Mouse (Mus musculus) olfactory bulb, adult 2 months (tissue): ENCODE measurements around the gene Camta1. TPM values are rescaled to one million over a fixed set of nuclear protein-coding genes. Genes with fewer than 3 reads are reported as not detected.

Source experiments
- H3K27ac ChIP-seq: fragments of 200-500 bp; 2 replicates; pipeline ENCODE4 v1.5.1; 2012; ENCODE audit warnings: low read depth, low read length; ENCODE audit not compliant: insufficient read depth
- H3K4me1 ChIP-seq: fragments of 200-500 bp; 2 replicates; pipeline ENCODE4 v1.6.1; 2012; ENCODE audit warnings: low read length; ENCODE audit not compliant: control insufficient read depth, insufficient read depth
- H3K4me3 ChIP-seq: fragments of 200-500 bp; 2 replicates; pipeline ENCODE4 v1.5.1; 2012; ENCODE audit warnings: mild to moderate bottlenecking, low read depth, low read length, moderate library complexity; ENCODE audit not compliant: insufficient read depth
- CTCF ChIP-seq: fragments of 200-500 bp; IDR thresholded peaks from 2 replicates; pipeline ENCODE4 v1.5.1; 2012; ENCODE audit warnings: low read depth, mild to moderate bottlenecking, low read length, moderate library complexity; ENCODE audit not compliant: insufficient read depth
- POLR2A ChIP-seq: fragments of 200-500 bp; IDR thresholded peaks from 2 replicates; pipeline ENCODE4 v1.6.1; 2012; ENCODE audit warnings: mild to moderate bottlenecking, low read depth, low read length, moderate library complexity; ENCODE audit not compliant: insufficient read depth
- WGBS: fragments of 180-500 bp; shearing (Covaris S2); methylation state at CpG from one replicate; pipeline ENCODE4 v1.1.7; 2018; 5-methylcytosine and 5-hydroxymethylcytosine counted together
- polyA plus RNA-seq: library from polyadenylated mRNA; stranded (reverse); fragments of >200 nt; gene quantifications from 2 replicates; pipeline ENCODE4 v1.2.4, GENCODE M21; 2012; ENCODE audit warnings: low replicate concordance; ENCODE audit not compliant: missing spikeins, insufficient read depth, insufficient read length

Gene Camta1
- polyA plus RNA-seq, 1 experiment, result 363 TPM

DNA sequence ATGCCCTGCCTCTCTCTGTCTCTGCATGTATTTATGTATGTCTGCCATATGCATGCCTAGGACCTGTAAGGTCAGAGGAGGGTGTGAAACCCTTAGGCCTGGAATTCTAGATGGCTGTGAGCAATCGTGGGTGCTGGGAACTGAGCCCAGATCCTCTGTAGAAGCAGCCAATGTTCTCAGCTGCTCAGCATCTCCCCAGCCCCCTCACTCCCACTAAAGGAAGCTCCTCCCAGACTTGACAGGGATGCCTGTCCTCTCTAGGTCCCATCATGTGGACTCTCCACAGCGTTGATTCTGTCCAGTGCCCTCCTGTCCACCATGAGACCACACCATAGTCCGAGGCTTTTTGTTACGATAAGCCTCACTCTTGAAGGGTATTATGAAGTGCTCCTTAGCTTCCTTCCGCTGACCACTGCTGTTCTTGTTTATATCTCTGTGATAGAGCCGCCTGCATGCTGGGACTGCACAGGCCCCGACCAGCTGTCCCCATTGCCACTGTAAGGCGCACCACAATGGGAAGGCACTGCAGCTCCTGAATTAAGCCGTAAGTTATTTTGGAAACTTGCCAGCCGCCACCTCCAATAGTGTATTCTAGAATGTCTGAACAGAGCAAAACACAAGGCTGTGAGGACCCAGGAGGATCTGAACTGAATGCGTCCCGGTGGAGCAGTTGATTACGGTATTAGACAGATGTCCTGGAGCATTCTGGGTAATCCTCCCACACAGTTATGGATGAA, 905.1 kb downstream of the Camta1 start:
- H3K4me1 ChIP-seq, result peaks cover 4% of the 10 kb centered on the region
- H3K27ac ChIP-seq, result no peak overlapping the region
- 42% methylated on average over 13 of the region's 13 CpGs for whole genome bisulfite sequencing
- no peak for TF ChIP-seq CTCF
- no peak for TF ChIP-seq POLR2A
- H3K4me3 ChIP-seq, result no peak overlapping the region

DNA sequence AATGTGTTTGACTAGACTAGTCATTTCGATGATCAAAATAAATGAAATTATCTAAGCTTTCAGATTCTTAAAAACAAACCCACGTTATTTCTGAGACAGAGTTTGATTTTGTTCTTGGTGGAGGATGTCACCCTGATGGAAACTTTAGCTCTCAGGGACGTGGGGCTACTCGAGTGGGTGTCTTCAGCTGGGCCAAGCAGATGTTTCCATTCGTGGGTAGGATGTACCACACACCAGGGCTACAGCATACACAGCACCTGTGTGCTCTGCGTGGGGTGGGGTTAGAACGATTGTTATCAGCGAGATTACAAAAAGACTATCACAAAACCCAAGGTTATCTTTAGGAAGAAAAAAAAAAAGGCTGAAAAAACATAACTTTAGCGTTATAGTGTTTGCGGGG, 910.7 kb downstream of the Camta1 start:
- Histone ChIP-seq H3K27ac (no peak overlapping the region), H3K4me1 (no peaks in the 10 kb centered on the region), H3K4me3 (no peak overlapping the region)
- 80% methylated on average over 10 of the region's 10 CpGs for WGBS
- TF ChIP-seq POLR2A (no peak), CTCF (no peak)

DNA sequence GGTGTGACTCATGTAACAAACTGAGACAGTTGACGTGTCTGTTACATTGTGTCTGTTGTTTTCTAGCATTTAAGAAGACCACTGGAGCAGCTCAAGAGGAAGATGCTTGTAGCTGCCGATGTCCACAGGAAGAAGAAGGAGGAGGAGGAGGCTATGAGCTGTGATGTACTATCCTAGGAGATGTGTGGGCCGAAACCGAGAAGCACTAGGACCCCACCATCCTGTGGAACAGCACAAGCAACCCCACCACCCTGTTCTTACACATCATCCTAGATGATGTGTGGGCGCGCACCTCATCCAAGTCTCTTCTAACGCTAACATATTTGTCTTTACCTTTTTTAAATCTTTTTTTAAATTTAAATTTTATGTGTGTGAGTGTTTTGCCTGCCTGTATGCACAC, 917.0 kb downstream of the Camta1 start:
- 92% methylated on average over 7 of the region's 7 CpGs for WGBS
- TF ChIP-seq CTCF (no peak), POLR2A (no peak)
- Histone ChIP-seq H3K27ac (no peak overlapping the region), H3K4me3 (no peak overlapping the region), H3K4me1 (peaks cover 3% of the 10 kb centered on the region; the same call in 1 of the 2 replicates)

DNA sequence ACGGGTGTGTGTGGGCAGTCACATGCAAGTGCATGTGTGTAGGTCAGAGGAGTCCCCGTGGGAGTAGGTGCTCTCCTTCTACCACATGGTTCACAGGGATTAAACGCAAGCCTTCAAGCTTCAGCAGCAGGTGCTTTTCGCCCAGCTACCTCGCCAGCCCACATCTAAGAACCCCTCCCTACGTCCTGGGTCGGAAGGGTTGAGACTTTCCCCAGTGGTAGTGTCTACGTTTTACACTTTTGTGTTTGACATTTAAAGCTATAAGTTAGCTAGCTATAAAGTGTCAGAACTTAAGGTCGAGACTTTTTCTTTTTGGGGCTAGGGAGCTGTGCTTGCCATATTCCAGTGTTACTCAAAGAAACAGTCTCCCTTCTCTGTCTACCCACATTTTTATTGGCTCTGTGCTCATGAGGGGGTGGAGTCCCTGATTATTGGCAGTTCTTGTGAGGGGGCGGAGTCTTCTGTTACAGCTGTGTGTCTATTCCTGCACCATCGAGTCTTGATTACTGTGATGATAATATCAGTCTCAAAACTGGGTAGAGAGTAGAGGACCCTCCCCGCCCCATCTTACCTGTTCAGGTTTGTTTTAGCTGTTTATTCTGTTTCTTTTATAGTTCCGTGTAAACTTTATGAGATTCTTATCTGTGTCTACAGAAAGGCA, 921.6 kb downstream of the Camta1 start:
- Histone ChIP-seq H3K27ac (no peak overlapping the region), H3K4me1 (peaks cover 17% of the 10 kb centered on the region), H3K4me3 (no peak overlapping the region)
- no peak for TF ChIP-seq POLR2A
- no peak for TF ChIP-seq CTCF
- WGBS, result 58% methylated on average over 13 of the region's 13 CpGs

DNA sequence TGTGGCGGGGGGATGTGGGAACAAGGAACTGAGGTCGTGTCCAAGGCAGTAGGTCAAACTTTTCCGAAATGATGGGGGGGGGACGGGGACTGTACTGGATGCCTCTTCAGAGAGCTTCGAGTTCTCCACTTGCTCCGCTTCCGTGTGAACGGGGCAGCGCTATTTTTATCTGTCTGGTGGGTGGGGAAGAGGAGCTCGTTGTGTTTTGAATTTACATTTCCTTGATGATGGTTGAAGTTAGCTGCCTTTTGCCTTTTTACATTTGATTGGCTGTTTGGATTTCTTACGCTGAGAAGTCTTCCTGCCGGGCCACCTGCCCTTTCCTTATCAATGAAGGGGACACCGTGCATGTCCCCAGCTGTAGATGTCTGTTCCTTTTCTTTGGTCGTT, 923.6 kb downstream of the Camta1 start:
- 37% methylated on average over 14 of the region's 14 CpGs for WGBS
- no peak overlapping the region for H3K27ac ChIP-seq
- H3K4me3 ChIP-seq, result no peak overlapping the region
- peaks cover 17% of the 10 kb centered on the region for H3K4me1 ChIP-seq
- TF ChIP-seq CTCF, result no peak
- no peak for TF ChIP-seq POLR2A

DNA sequence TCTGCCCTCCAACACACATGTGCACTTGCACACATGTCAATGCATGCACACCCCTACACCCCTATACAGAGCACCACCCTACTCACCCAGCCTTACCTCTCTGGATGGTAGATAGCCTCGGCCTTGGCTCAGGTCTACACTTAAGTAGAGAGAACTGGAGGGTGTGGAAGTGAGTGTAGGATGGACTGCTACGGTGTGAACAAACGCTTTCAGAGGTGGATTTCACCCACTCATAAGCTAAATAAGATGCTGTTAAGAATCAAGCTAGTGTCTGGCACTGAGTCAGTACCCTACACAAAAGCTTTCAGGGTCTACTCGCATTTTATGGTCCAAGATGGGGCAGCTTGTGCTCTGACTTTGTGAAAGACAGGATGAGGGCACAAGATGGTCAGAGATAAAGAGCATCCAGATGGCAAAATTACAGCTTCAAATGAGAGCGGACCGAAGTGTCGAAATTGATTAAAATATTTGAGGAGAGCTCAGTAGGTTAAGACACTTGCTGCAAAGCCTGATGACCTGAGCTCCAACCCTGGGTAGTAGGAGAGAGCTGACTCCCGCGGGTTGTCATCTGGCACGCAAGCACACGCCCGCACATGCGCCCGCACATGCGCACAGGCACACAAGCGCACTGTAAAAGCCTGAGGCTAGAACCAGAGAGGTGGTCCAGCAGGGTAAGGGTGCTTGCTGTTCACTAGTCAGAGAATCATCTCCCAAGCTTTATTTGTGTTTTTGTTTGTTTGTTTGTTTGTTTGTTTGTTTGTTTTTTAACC, 924.2 kb downstream of the Camta1 start:
- H3K4me3 ChIP-seq, result no peak overlapping the region
- 68% methylated on average over 16 of the region's 16 CpGs for WGBS
- TF ChIP-seq CTCF (no peak), POLR2A (no peak)
- peaks cover 17% of the 10 kb centered on the region for H3K4me1 ChIP-seq
- no peak overlapping the region; the same call in 1 of the 2 replicates for H3K27ac ChIP-seq

DNA sequence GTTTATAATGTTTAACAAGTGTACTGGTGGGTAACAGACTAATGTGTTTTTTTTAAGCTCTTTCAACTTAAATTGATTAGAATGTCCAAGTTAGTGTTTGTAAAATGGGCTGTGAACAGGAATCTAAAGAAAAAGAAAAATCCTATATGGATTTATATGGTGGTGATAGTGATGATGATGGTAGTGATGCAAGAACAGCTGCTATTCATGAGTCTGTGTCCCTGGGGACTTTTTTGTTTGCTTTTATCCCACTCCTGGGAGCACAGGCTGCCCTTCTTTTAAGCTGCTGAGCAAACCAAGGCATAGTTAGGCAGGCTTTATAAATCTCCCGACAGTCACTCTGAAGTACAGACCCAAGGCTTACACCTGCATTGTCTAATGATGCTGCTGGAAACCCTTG, 928.2 kb downstream of the Camta1 start:
- H3K27ac ChIP-seq, result no peak overlapping the region
- peaks cover 14% of the 10 kb centered on the region for H3K4me1 ChIP-seq
- no peak overlapping the region for H3K4me3 ChIP-seq
- WGBS, result 75% methylated on average over 1 of the region's 1 CpGs
- no peak for TF ChIP-seq POLR2A
- no peak for TF ChIP-seq CTCF

DNA sequence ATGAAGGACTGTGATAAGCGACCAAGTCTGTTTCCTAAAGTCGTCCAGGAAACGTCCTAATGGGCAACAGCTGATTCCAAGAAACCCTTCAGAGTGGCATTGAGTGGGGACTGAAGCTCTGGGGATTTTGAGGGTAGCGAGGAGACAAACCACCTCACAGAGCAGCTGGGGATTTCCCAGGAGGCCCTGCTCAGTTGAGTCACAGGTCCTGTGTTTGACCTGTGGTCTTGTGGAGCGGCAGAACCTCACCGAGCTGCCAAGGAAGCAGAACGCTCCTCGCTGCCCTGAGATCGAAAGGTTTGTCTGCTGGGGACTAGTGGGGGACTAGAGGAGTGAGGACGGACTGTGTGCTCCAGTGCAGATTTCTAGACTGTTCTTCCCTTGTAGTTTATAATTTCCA, 933.9 kb downstream of the Camta1 start:
- WGBS, result 73% methylated on average over 10 of the region's 10 CpGs
- Histone ChIP-seq H3K4me3 (no peak overlapping the region), H3K27ac (no peak overlapping the region), H3K4me1 (0 out of 2 replicates have a peak, but pooled peaks cover 2% of the 10 kb centered on the region)
- TF ChIP-seq POLR2A, result no peak
- TF ChIP-seq CTCF, result no peak
